Mouse (Mus musculus): Measurements from ENCODE around the gene Cox17.

GRCm38 (mm10) chr16:38318492-38318891, 28.3 kb upstream of the Cox17 start:
- TF ChIP-seq CTCF (IDR thresholded peaks at IDR 0.05; ENCODE audit: borderline replicate concordance, insufficient read depth, low read depth, low read length) (no peak), POLR2A (IDR thresholded peaks at IDR 0.05; ENCODE audit: borderline replicate concordance, insufficient read depth, low read length) (no peak)

Measured in cerebellum, adult 2 months (tissue).